21 mouse cellular contexts compared by ENCODE assay signal in genomic region chr6:39297079-39297478, GRCm38 (mm10).
A peak's percentile ranks its signal among the peaks of the same experiment; 100 is the strongest.
DNase-seq lines count a peak whose midpoint lies in the region; ATAC-seq and TF ChIP-seq lines count a peak whose summit lies in the region.
"Had no signal": no experiment of that assay in that cellular context is flagged by ENCODE, and none has a peak within 500 bp of the region (broad histone marks: within the 10 kb centered on the region; RNA-seq: fewer than 3 reads in every experiment).

No protein-coding gene starts in this region.

- H3K4me1 ChIP-seq in hindbrain, embryonic 10.5 days (replicated peaks), result peaks cover 20% of the 10 kb centered on the region
- H3K4me1 ChIP-seq: embryonic facial prominence, embryonic 13.5 days; embryonic facial prominence, embryonic 15.5 days had no signal

- peak; percentile 24 for DNase-seq in adrenal gland, adult 8-10 months
- DNase-seq in adrenal gland, postnatal 10 days, result no peak
- DNase-seq in 3T3-L1 (ENCODE audit: low read depth, low spot score) (peak; percentile 25), 416B (ENCODE audit: low read depth) (peak; percentile 56), Patski (ENCODE audit: low read depth, low spot score) (no peak)
- no peak for DNase-seq in left cerebral cortex, adult 2 months (ENCODE audit: extremely low spot score in 1 of 2, low spot score in 2 of 2)
- DNase-seq in hindbrain, embryonic 10.5 days (ENCODE audit: low spot score), result no peak
- DNase-seq: adrenal gland, postnatal 14 days; cerebellum, adult 11 months; cerebellum, adult 18-20 months; cerebellum, adult 8-10 months; cerebellum, adult 9-11 months; cerebellum, postnatal 14 days; cerebellum, postnatal 36 days had no signal

- TF ChIP-seq CTCF in Patski (IDR thresholded peaks at IDR 0.05), result no peak
- TF ChIP-seq CTCF in left cerebral cortex, adult 2 months (IDR thresholded peaks at IDR 0.05), result no peak

- in situ Hi-C loops in Patski (cut with MboI; ENCODE audit: low pct_unique_long_range_greater_than_20kb), result no loop called here

- 93% methylated on average over 6 of the region's 6 CpGs for WGBS in hindbrain, embryonic 10.5 days

- POLR2A ChIA-PET in Patski (lab: Charles Lee), result interaction anchor here (0.8 to 1.2 kb wide), 2 partner anchors 17 to 21 kb away, joined by 3 read pairs; no protein-coding TSS in a partner anchor

- CTCF ChIA-PET in Patski (lab: Charles Lee), result interaction anchor here (1.5 kb wide), 1 partner anchor 10 kb away, joined by 4 read pairs; no protein-coding TSS in a partner anchor

- no peaks in the 10 kb centered on the region for H3K36me3 ChIP-seq in hindbrain, embryonic 10.5 days
- H3K36me3 ChIP-seq: embryonic facial prominence, embryonic 13.5 days; embryonic facial prominence, embryonic 15.5 days; forebrain, embryonic 10.5 days; forebrain, embryonic 12.5 days had no signal

- H3K27ac ChIP-seq in left cerebral cortex, adult 2 months, result no peak overlapping the region
- no peak overlapping the region for H3K27ac ChIP-seq in hindbrain, embryonic 10.5 days
- H3K27ac ChIP-seq: embryonic facial prominence, embryonic 13.5 days; embryonic facial prominence, embryonic 15.5 days; forebrain, embryonic 12.5 days had no signal

- H3K9me3 ChIP-seq in hindbrain, embryonic 10.5 days, result no peaks in the 10 kb centered on the region
- H3K9me3 ChIP-seq: embryonic facial prominence, embryonic 13.5 days; embryonic facial prominence, embryonic 15.5 days; forebrain, embryonic 10.5 days; forebrain, embryonic 12.5 days had no signal

- ATAC-seq in Patski, result peak; percentile 4
- ATAC-seq: forebrain, embryonic 14.5 days; forebrain, embryonic 16.5 days had no signal

- no peak overlapping the region for H3K4me3 ChIP-seq in left cerebral cortex, adult 2 months
- H3K4me3 ChIP-seq in hindbrain, embryonic 10.5 days, result no peak overlapping the region
- H3K4me3 ChIP-seq: embryonic facial prominence, embryonic 13.5 days; embryonic facial prominence, embryonic 15.5 days; erythroblast, embryonic 14.5 days; forebrain, embryonic 10.5 days; forebrain, embryonic 12.5 days had no signal

- H3K27me3 ChIP-seq in Patski, result no peaks in the 10 kb centered on the region
- no peaks in the 10 kb centered on the region for H3K27me3 ChIP-seq in hindbrain, embryonic 10.5 days (ENCODE audit: insufficient read depth, poor library complexity, severe bottlenecking)
- H3K27me3 ChIP-seq: embryonic facial prominence, embryonic 13.5 days; embryonic facial prominence, embryonic 15.5 days; forebrain, embryonic 12.5 days had no signal

- intact Hi-C loops in left cerebral cortex, adult 2 months (cut with DNase I), result no loop called here

Comparison
In these comparisons a context has a peak if more than half of its experiments do, and no peak if none do; other contexts are left out.
1. DNase-seq: peak in adrenal gland, adult 8-10 months (single experiment), 3T3-L1 (single experiment) and 416B (single experiment); none in adrenal gland, postnatal 10 days (single experiment), Patski (single experiment), left cerebral cortex, adult 2 months (0 of 2) and hindbrain, embryonic 10.5 days (single experiment).